Mouse (Mus musculus): ENCODE measurements around the gene Fbxo11. TPM values are rescaled to one million over a fixed set of nuclear protein-coding genes. Genes with fewer than 3 reads are reported as not detected.

Gene Fbxo11
- polyA plus RNA-seq, 1 experiment from 2014 or later: 25.0 TPM

GRCm38 (mm10) chr17:87948965-87949584 is 116.0 kb downstream of the Fbxo11 start:
- no peak overlapping the region for H3K4me2 ChIP-seq (replicated peaks)
- H3K9ac ChIP-seq: no peak overlapping the region
- no peaks in the 10 kb centered on the region for H3K27me3 ChIP-seq
- no peaks in the 10 kb centered on the region for H3K4me1 ChIP-seq
- 47% methylated on average over 16 of the region's 16 CpGs for WGBS
- H3K9me3 ChIP-seq: no peaks in the 10 kb centered on the region
- no peak overlapping the region for H3K4me3 ChIP-seq
- H3K27ac ChIP-seq: no peak overlapping the region
- no peaks in the 10 kb centered on the region for H3K36me3 ChIP-seq
- ATAC-seq (ENCODE audit: insufficient number of reproducible peaks, insufficient read depth, low FRiP score, low TSS enrichment): no peak

Other genes with a start within 250 kb of the Fbxo11 start
- not detected in 2 replicates for gene Rpl36-ps4, start 144.3 kb downstream of the Fbxo11 start, polyA plus RNA-seq (2016; fragmentation: Nextera tagmentation; extraction: Ambion mirVana)
- 73.9 and 76.3 TPM in 2 replicates for gene Msh6, start 90.2 kb downstream of the Fbxo11 start, polyA plus RNA-seq (2016; fragmentation: Nextera tagmentation; extraction: Ambion mirVana)